Mouse (Mus musculus) intestine, embryonic 15.5 days (tissue): ENCODE measurements around the gene Ogt. TPM values are rescaled to one million over a fixed set of nuclear protein-coding genes. Genes with fewer than 3 reads are reported as not detected.
A peak's percentile ranks its signal among the peaks of the same experiment; 100 is the strongest.

Source experiments
- ATAC-seq: fragments of 200-750 bp; cut with Nextera tagmentation; 2 replicates; pipeline ENCODE4 v1.8.0; 2017; ENCODE audit warnings: moderate TSS enrichment, moderate library complexity
- H3K27ac ChIP-seq: fragments of 300-500 bp; sonication (generic); 2 replicates; pipeline ENCODE4 v1.5.1; 2015; ENCODE audit warnings: mild to moderate bottlenecking, inconsistent platforms
- H3K27me3 ChIP-seq: fragments of 300-500 bp; sonication (generic); replicated peaks from 2 replicates; pipeline ENCODE4 v1.6.1; 2015; ENCODE audit warnings: inconsistent platforms
- H3K36me3 ChIP-seq: fragments of 300-500 bp; sonication (generic); 2 replicates; pipeline ENCODE4 v1.6.1; 2015; ENCODE audit warnings: inconsistent platforms
- H3K4me1 ChIP-seq: fragments of 300-500 bp; sonication (generic); replicated peaks from 2 replicates; pipeline ENCODE4 v1.6.1; 2015; ENCODE audit warnings: inconsistent platforms
- H3K4me2 ChIP-seq: fragments of 300-500 bp; sonication (generic); replicated peaks from 2 replicates; pipeline ENCODE4 v1.6.1; 2015; ENCODE audit warnings: mild to moderate bottlenecking, inconsistent platforms
- H3K4me3 ChIP-seq: fragments of 300-500 bp; sonication (generic); replicated peaks from 2 replicates; pipeline ENCODE4 v1.5.1; 2015; ENCODE audit warnings: inconsistent platforms
- H3K9ac ChIP-seq: fragments of 300-500 bp; sonication (generic); 2 replicates; pipeline ENCODE4 v1.6.1; 2015; ENCODE audit warnings: inconsistent platforms
- H3K9me3 ChIP-seq: fragments of 300-500 bp; sonication (generic); 2 replicates; pipeline ENCODE4 v1.6.1; 2016; ENCODE audit warnings: inconsistent platforms
- WGBS: fragments of 180-500 bp; shearing (Covaris S2); methylation state at CpG from one replicate; pipeline ENCODE4 v1.1.7; 2015; 5-methylcytosine and 5-hydroxymethylcytosine counted together
- polyA plus RNA-seq: library from polyadenylated mRNA; unstranded; fragments of >200 nt; fragmentation: Nextera tagmentation; extraction: Ambion mirVana; gene quantifications from 2 replicates; pipeline ENCODE4 v1.2.1, GENCODE M21; 2015

The Ogt gene
- polyA plus RNA-seq, 1 experiment from 2014 or later, result 117 TPM

DNA sequence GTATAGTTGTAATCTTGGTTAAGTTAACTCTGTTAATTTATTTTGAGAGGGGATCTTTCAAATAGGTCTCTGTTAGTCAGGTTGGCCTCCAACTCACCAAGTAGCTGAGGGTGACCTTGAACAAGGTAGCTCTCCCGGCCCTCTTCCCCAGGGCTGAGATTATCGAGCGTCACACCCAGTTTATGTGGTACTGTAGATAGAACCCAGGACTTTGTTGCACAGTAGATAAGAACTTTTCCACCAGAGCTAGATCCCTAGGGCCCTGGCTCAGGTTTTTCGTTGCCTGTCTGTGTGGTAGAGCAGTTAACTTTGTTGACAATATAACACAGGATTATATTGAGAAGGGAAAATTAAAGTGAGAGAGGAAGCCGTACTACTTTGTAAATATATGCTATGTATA lies 6.8 kb downstream of the Ogt start:
- Histone ChIP-seq H3K27me3 (no peaks in the 10 kb centered on the region), H3K4me2 (no peak overlapping the region), H3K9me3 (no peaks in the 10 kb centered on the region), H3K36me3 (0 out of 2 replicates have a peak, but pooled peaks cover 2% of the 10 kb centered on the region), H3K4me3 (no peak overlapping the region), H3K9ac (no peak overlapping the region), H3K27ac (no peak overlapping the region), H3K4me1 (no peaks in the 10 kb centered on the region)
- peak; percentile 34; the same call in 1 of the 2 replicates for ATAC-seq
- 71% methylated on average over 5 of the region's 5 CpGs for WGBS

DNA sequence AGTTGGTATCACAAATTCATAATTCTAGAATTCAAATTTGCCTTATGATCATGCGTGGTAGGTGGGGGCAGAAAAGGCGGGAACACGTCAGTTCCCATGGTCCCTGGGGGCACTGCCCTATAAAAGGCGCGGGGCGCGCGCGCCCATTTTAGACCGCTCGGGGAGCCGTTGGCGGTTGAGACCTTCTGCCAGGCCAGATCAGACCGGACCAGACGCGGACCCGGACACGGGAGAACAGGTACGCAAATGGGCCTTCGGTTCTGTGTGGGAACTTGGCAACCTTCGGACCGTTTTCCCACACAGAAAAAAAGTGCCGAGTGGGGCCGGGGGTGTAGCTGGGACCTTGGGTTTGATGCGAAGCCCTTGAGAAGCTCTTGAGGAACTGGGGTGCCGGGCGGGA lies 55.8 kb downstream of the Ogt start:
- Histone ChIP-seq H3K4me2 (no peak overlapping the region), H3K27me3 (no peaks in the 10 kb centered on the region), H3K4me3 (no peak overlapping the region), H3K27ac (no peak overlapping the region), H3K4me1 (no peaks in the 10 kb centered on the region), H3K9ac (no peak overlapping the region), H3K36me3 (no peaks in the 10 kb centered on the region), H3K9me3 (no peaks in the 10 kb centered on the region)
- ATAC-seq, result no peak
- WGBS, result 92% methylated on average over 27 of the region's 27 CpGs

GRCm38 (mm10) chrX:101697537-101697936 lies 57.7 kb downstream of the Ogt start:
- Histone ChIP-seq H3K36me3 (no peaks in the 10 kb centered on the region), H3K4me2 (no peak overlapping the region), H3K4me1 (no peaks in the 10 kb centered on the region), H3K9ac (no peak overlapping the region), H3K27ac (no peak overlapping the region), H3K4me3 (no peak overlapping the region), H3K27me3 (no peaks in the 10 kb centered on the region), H3K9me3 (no peaks in the 10 kb centered on the region)
- ATAC-seq, result no peak
- 68% methylated on average over 53 of the region's 54 CpGs for WGBS

GRCm38 (mm10) chrX:101698232-101698631 lies 58.4 kb downstream of the Ogt start:
- H3K4me3 ChIP-seq, result no peak overlapping the region
- no peak overlapping the region for H3K9ac ChIP-seq
- H3K27me3 ChIP-seq, result no peaks in the 10 kb centered on the region
- no peak overlapping the region for H3K4me2 ChIP-seq
- H3K4me1 ChIP-seq, result no peaks in the 10 kb centered on the region
- no peaks in the 10 kb centered on the region for H3K36me3 ChIP-seq
- no peak overlapping the region for H3K27ac ChIP-seq
- H3K9me3 ChIP-seq, result no peaks in the 10 kb centered on the region
- WGBS, result 74% methylated on average over 23 of the region's 23 CpGs
- ATAC-seq, result no peak

GRCm38 (mm10) chrX:101705111-101705510 lies 65.3 kb downstream of the Ogt start:
- Histone ChIP-seq H3K9me3 (no peaks in the 10 kb centered on the region), H3K4me1 (no peaks in the 10 kb centered on the region), H3K4me2 (no peak overlapping the region), H3K36me3 (no peaks in the 10 kb centered on the region), H3K27me3 (no peaks in the 10 kb centered on the region), H3K27ac (no peak overlapping the region), H3K4me3 (no peak overlapping the region), H3K9ac (no peak overlapping the region)
- WGBS, result 77% methylated on average over 7 of the region's 7 CpGs
- no peak for ATAC-seq

DNA sequence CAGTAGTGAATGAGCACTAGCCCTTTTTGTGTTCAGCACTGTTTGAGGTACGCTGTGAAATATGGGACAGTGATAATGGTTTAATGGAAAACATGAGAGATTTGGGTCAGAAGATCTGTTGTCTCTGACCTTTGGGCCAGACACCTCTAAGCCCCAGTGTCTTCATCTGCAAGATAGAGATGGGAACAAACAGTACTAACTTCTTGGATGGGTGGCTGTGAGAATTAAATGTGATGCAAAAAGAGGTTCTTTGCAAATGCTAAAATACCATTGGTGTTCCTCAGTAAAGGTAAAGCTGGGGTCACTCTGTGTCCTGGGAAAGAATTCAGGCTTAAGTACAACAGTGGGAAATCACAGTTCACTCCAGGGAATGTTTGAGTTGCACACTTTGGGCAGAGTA lies 80.5 kb downstream of the Ogt start:
- H3K27ac ChIP-seq, result no peak overlapping the region
- H3K4me2 ChIP-seq, result no peak overlapping the region
- no peak for ATAC-seq
- no peaks in the 10 kb centered on the region; the same call in 1 of the 2 replicates for H3K27me3 ChIP-seq
- no peak overlapping the region for H3K9ac ChIP-seq
- no peaks in the 10 kb centered on the region for H3K4me1 ChIP-seq
- H3K9me3 ChIP-seq, result no peaks in the 10 kb centered on the region
- WGBS, result 56% methylated on average over 1 of the region's 1 CpGs
- H3K4me3 ChIP-seq, result no peak overlapping the region
- H3K36me3 ChIP-seq, result no peaks in the 10 kb centered on the region

DNA sequence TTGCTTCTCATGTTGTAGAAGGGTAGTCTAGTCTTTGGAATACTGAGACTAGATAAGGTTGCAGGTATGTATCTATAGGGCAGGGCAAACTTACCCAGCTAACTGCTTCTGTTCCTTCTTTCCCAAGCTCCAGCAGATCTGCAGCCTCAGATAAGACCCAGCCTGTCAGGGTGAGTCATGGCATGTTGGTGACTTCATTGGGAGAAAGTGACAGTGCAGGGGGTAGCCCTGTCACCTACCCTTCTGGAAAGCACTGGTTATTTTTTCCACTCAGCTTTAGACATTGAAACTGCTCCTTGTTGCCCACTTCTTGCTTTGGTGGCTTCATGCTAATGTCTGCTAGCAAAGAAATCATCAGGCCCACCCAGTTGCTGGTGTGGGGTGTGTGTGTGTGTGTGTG lies 90.2 kb downstream of the Ogt start:
- no peak for ATAC-seq
- H3K4me1 ChIP-seq, result no peaks in the 10 kb centered on the region
- H3K9ac ChIP-seq, result no peak overlapping the region
- H3K36me3 ChIP-seq, result no peaks in the 10 kb centered on the region
- no peak overlapping the region for H3K27ac ChIP-seq
- no peak overlapping the region for H3K4me2 ChIP-seq
- H3K4me3 ChIP-seq, result no peak overlapping the region
- no peaks in the 10 kb centered on the region for H3K9me3 ChIP-seq
- H3K27me3 ChIP-seq, result no peaks in the 10 kb centered on the region; the same call in 1 of the 2 replicates

GRCm38 (mm10) chrX:101732644-101733043 lies 92.8 kb downstream of the Ogt start:
- no peak overlapping the region for H3K4me2 ChIP-seq
- H3K9ac ChIP-seq, result no peak overlapping the region
- no peak overlapping the region for H3K4me3 ChIP-seq
- H3K27me3 ChIP-seq, result no peaks in the 10 kb centered on the region; the same call in 1 of the 2 replicates
- no peaks in the 10 kb centered on the region for H3K36me3 ChIP-seq
- no peak overlapping the region for H3K27ac ChIP-seq
- H3K9me3 ChIP-seq, result no peaks in the 10 kb centered on the region
- ATAC-seq, result peak; percentile 78
- WGBS, result 66% methylated on average over 12 of the region's 12 CpGs
- H3K4me1 ChIP-seq, result no peaks in the 10 kb centered on the region

DNA sequence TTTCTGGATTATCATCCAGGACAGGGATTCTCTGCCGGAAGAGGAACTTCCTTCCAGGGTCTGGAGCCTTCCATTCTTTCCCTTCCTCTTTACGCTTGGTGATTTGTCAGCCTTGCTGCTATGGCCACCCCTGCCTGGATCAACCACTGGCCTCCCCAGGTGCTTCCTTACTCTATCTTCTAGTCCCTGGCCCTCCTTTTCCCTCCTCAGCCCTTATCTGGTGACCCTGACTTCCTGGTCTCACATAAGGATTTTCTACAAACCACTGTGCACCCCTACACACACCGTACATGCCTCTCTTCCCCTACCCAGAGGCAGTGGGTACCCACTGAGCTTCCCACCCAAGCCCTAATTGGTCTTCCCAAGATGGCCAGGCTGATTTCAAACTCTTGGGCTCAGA lies 93.4 kb downstream of the Ogt start:
- 91% methylated on average over 3 of the region's 3 CpGs for WGBS
- Histone ChIP-seq H3K4me1 (no peaks in the 10 kb centered on the region), H3K9ac (no peak overlapping the region), H3K27ac (no peak overlapping the region), H3K9me3 (no peaks in the 10 kb centered on the region), H3K27me3 (no peaks in the 10 kb centered on the region; the same call in 1 of the 2 replicates), H3K4me3 (no peak overlapping the region), H3K36me3 (no peaks in the 10 kb centered on the region), H3K4me2 (no peak overlapping the region)
- no peak for ATAC-seq

DNA sequence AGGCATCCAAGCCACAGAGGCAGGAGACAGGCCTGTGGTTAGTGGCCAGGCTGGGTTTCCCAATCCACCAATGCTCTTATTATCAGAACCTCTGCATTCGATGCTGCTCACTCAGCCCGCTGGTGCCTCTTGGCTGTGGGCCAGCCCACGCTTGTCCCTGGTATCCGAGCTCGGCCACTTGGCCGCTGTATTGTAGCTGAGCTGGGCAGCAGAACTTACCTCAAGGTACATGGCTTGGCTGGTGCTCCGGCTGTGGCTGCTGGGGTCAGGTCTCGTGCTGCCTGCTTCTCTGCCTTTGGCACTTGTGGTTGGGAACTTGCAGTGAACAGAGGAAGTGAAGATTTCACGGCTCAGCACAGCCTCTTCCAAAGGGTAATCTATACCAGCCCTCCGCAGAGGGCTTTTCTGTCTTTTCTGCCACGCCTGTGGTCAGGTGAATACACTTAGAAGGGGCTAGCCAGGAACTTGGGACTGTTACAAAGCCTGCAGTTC lies 94.0 kb downstream of the Ogt start, which contains the start of gene Cxcr3:
Cxcr3 (minus strand) TSS at position 442 of the 492 bp plus-strand sequence.
- no peak within 1 kb of the TSS for H3K9ac ChIP-seq
- WGBS, result 63% methylated on average over 11 of the region's 11 CpGs
- no peaks in the 10 kb centered on the region; the same call in 1 of the 2 replicates for H3K27me3 ChIP-seq
- H3K4me2 ChIP-seq, result no peak within 1 kb of the TSS
- no peak within 1 kb of the TSS for H3K27ac ChIP-seq
- no peaks in the 10 kb centered on the region for H3K36me3 ChIP-seq
- H3K4me1 ChIP-seq, result no peaks in the 10 kb centered on the region
- H3K9me3 ChIP-seq, result no peaks in the 10 kb centered on the region
- ATAC-seq, result no peak
- H3K4me3 ChIP-seq, result no peak within 1 kb of the TSS

Other genes starting within 250 kb of the Ogt start
- gene Zmym3, start 219.2 kb upstream of the Ogt start, polyA plus RNA-seq, result 20.4 and 21.2 TPM in 2 replicates
- gene Nono, start 210.7 kb upstream of the Ogt start, polyA plus RNA-seq, result 324 and 340 TPM in 2 replicates
- 0.73 and 1.6 TPM in 2 replicates for gene Itgb1bp2, start 191.0 kb upstream of the Ogt start, polyA plus RNA-seq
- 10.6 and 11.4 TPM in 2 replicates for gene Taf1, start 107.3 kb upstream of the Ogt start, polyA plus RNA-seq
- 0.49 and 0.63 TPM in 2 replicates for gene Cxcr3, start 94.2 kb downstream of the Ogt start, polyA plus RNA-seq
- gene Gm4779, start 154.4 kb downstream of the Ogt start, polyA plus RNA-seq, result 0.19 and 0.23 TPM in 2 replicates
- 0.08 TPM in 1 of 2 replicates, not detected in the other for gene 8030474K03Rik, start 154.6 kb downstream of the Ogt start, polyA plus RNA-seq
- 8.4 and 10.4 TPM in 2 replicates for gene Nhsl2, start 209.3 kb downstream of the Ogt start, polyA plus RNA-seq